Mouse (Mus musculus) embryo, embryonic 10 days (tissue): ENCODE results near the gene Amt.
"Not testable (repeated sequence)": the region's sequence is repeated elsewhere in the genome, so short reads cannot be mapped to it uniquely, and the experiment has no call there.

Experiments used
- DNase-seq: peaks from one replicate; pipeline ENCODE4 v3.0.0-alpha.2; 2015; ENCODE audit warnings: low spot score

The Amt gene

DNA sequence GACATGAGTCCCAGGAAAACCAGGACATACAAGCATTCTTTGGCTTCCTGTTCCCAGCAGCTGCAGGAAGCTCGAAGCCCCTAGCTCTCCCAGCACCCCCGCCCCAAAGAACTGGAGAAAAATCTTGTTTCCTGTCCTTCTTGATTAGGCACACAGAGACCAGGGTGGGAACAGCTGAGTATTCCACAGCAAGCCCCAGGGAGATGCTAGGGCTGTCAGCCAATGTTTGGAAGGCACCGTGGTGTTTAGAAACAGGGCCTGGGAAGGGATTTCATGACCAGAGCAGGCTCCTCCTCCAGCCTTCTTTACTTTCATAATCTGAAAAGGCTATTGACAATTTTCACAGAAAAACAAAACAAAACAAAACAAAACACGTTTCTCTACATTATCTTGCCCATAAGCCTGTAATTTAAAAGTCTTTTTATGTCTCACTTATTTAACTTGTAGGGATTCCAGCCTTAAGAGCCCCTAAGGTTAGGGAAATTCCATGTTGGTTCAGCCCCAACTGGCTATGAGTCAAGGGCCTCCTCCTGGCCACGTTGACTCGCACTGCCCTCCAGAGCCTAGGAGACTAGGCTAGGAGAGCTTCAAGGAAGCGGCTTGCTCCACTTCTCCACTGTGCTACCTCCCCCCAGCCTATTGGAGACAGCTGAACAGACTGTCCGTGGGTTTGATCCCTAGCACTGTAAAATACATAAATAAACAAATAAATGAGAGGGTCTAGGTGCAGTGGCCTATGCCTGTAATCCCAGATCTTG, 16.4 kb upstream of the Amt start:
- DNase-seq, result no peak

DNA sequence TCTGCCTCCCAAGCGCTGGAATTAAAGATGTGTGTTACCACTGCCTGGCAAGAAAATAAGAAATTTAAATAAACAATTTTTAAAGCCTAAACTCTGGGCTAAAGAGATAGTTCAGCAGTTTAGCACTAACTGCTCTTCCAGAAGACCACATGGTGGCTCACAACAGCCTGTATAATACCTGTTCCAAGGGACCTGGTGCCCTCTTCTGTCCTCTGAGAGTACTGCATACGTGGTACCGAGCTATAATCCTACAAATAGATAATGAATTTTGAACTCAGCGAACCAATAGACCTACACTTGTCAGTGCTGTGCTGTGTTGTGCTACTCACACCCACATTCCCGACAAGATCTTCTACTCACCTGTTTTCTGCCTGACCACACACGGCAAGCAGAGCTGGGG, 12.2 kb upstream of the Amt start:
- DNase-seq, result peak; percentile 88

DNA sequence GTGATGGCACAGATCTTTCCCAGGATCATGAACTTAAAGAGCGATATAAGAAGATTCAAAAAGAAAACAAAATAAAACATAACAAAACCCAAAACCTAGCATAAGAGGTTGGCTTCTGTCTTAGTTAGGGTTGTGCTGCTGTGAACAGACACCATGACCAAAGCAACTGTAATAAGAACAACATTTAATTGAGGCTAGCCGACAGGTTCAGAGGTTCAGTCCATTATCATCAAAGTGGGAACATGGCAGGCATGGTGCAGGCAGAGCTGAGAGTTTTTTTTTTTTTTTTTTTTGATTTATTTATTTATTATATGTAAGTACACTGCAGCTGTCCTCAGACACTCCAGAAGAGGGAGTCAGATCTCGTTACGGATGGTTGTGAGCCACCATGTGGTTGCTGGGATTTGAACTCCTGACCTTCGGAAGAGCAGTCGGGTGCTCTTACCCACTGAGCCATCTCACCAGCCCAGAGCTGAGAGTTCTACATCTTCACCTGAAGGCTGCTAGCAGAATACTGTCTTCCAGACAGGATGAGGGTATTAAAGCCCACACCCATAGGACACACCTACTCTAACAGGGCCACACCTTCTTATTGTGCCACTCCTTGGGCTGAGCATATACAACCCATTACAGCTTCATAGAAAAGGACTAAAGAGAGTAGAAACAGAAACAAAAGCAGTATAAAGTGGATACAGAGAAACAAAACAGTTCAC, 9.0 kb upstream of the Amt start:
- not testable (repeated sequence) for DNase-seq

DNA sequence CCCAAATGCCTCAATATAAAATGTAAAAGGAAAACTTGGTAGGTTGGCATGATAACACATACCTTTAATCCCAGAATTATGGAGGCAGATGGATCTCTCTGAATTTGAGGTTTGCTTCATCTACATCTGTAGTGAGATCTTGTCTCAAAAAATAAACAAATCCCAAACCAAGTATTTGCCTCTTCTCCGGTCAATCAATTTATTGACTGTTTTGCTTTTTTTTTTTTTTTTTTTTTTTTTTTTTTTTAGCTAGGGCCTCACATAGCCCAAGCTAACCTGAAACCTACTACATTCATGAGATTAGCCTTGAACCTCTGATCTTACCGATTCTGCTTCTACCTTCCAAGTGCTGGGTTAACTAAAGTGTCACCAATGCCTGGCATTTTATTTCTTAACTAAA, 7.3 kb upstream of the Amt start:
- DNase-seq, result no peak

DNA sequence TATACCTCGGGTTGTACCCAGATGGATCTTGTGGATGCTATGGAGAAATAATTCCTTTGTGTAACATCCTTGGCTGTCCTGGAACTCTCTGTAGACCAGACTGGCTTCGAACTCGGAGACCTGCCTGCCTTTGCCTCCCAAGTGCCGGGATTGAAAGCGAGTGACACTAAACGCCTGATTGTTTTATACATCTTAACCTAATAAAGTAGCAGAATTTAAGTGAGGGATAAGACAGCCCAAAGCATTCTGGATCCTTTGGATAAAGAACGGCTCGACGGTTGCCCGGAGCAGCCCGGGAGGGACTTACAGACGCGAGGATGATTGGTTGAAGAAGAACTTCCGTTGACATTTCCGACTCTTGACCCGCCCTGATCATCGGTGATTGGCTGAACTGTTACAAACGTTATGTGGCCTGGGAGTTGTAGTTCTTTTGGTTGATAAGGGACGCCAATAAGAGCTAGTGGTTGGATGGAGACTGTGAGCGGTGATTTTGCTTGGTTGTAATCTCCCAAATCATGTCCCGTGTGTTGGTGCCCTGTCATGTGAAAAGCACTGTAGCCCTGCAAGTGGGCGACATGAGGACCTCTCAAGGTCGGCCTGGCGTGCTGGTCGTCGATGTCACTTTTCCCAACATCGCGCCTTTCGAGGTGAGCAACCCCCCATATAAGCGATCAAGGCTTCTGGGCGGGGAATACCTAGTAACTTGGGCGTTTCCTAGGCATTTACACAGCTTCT, 6.5 kb upstream of the Amt start, which contains the start of gene Nicn1:
Gene Nicn1 (plus strand): TSS at position 414 of the 735 bp plus-strand sequence.
- peak; percentile 98 for DNase-seq

DNA sequence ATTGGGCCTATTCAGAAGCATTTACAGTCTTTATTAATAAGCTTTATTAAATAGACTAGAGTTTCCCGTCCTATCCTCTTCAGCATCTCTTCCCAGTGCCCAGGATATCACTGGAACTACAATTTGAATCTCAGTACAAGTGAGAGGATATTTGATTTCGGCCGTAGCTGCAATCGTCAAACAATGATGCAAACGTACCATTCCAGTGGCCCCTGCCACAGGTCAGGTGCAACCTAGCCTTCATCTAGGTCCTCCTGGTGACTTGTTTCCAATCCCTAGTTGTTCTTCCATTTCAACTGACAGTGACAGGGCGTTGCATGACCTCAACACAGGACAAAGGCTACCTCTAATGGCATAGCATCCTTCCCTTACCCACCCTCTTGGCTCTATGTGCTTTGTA, 5.9 kb upstream of the Amt start:
- no peak for DNase-seq

DNA sequence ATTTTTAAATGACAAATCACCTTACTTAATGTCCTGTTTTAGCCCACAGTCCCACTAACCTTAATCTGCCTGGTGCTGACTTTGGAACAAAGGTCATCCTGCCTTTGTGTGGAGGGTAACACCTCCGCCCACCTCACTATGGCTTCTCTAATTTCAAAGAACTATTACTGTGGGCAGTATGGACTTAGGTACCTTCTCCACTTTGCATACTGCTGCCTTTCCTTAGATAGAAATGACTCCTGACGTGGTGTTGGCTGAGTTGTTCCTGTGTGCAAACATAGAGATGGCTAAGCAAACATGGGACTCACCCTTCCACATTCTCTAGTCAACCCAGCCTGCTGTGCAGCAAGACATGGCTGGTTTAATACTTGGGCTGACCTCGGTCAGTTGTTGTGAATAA, 5.2 kb downstream of the Amt start:
- no peak for DNase-seq

DNA sequence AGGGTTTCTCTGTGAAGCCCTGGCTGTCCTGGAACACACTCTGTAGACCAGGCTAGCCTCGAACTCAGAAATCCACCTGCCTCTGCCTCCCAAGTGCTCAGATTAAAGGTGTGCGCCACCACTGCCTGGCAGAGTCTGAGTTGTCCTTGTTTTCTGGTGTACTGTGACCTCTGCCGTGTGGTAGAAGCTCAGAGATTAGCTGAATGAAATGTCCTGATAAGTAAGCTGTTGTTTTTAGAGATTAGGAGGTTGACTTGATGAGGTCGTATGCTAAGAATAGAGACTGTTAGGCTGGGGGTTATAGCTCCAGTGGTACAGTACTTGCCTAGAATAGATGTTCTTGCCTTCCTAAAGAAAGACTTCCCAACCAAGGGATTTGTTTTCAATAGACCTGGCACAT, 8.1 kb downstream of the Amt start:
- DNase-seq, result no peak

DNA sequence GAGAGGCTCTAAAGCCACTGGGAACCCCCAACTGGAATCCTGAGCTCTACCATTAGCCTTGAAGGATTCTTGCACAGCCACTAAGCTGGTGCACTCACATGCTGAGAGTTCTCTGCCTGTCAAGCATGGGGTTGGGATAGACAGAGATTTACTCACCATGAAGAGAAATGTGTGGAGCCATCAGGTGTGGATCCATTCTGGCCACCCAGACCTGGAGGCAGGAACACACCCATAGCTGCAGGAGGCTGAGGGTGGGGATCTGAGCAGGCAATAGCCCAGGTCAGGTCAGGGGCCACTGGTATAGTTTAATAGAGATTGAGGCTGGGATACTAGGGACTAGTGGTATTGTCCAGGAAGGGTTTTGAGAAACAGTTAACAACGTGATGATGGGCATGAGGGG, 8.5 kb downstream of the Amt start:
- DNase-seq, result no peak

DNA sequence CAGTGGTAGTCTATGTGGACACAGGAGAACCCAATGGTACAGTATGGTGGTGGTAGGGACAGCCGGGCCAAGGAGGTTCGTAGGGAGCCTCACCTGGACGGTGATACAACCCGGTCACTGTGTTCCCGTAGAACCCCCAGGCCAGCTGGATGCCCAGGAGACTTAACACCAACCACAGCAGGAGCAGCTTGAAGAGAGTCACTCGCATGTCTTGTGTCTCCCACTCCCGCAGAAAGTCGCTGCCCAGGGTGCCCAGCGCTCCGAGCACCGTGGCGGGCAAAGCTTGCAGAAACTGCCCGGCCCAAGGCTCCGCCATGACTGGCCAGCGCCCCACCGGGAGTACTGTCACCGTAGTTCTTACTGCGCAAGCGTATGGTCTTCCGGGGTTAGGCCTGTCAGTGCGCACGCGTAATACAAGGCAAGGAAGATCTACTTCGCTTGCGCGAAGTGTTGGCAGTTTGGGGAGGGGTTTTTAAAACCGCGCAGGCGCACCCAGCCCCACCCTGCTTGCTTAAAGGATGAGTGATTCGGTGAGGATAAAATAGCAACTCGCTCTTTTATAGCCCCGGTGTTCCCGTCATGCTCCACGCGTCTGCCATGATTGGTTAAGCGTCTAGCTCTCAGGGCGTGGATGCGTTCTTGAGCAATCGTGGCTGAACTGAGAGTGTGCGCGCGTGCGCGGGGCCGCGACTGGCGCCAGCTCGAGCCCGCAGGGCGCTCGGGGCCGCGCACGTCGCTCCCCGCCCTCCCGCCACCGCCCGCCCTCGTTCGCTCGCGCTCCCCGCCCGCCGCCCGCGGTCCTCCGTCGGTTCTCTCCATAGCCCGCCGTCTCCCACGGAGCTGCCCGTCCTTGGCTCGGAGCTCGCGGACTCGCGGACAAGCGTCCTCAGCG, 9.2 kb downstream of the Amt start, which contains the start of the genes Rhoa and Tcta:
Gene Rhoa (plus strand): TSS at position 501 of the 892 bp plus-strand sequence.
Gene Tcta (minus strand): TSS at position 532 of the 892 bp plus-strand sequence.
- peak; percentile 99 for DNase-seq

DNA sequence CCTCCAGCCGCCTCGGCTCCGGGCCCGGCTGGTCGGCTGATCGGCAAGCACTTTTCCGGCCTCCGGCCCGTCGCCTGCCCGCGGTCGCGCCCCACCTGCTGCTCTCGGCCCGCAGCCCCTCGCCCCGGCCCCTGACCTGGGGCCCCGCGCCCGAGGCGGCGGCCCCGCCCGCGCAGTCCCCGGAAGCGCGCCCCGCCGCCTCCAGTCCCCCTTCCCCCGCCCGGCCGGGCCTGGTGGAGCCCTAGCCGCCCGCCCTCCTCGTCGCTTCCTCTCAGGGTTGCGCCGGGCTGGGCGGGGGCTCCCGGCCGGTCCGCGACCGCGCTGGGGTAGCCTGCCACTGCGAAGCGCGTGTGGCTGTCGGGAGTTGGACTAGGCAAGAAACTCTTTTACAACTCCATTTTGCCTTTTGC, 9.9 kb downstream of the Amt start:
- DNase-seq, result peak; percentile 84

DNA sequence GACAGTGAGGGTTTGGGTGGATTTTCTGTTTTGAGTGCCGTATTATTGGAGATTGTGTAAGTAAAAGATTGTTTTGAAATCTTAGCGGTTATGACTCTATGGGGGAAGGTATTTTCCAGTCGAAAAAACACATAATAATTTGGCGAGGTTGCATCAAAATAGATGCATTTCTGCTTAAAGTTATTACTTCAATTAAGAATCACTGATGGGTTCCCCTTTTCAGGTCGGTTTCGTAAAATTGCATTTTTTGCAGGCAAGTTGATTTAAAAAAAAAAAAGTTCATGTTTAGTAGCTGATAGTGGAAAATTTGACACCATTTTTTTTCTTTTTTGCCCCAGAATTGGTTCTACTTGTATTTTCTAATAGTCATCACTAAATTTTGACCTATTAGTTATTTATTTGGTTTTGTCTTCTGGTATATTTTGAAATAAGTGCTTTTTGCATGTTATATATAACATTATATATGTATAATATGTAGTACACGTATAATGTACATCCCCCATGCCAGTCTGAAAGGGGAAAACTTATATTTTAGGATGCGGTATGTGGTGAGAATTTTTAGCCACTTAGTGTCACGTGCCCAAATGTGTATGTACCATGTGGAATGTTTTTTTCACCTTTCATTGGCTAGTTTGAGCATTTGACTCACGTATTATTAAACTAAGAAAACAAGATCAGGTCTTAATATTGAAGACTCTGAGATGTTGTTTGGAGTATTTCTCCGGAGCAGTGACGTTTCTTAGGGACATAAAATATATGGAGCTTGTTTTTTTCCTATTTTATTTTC, 10.6 kb downstream of the Amt start:
- no peak for DNase-seq

DNA sequence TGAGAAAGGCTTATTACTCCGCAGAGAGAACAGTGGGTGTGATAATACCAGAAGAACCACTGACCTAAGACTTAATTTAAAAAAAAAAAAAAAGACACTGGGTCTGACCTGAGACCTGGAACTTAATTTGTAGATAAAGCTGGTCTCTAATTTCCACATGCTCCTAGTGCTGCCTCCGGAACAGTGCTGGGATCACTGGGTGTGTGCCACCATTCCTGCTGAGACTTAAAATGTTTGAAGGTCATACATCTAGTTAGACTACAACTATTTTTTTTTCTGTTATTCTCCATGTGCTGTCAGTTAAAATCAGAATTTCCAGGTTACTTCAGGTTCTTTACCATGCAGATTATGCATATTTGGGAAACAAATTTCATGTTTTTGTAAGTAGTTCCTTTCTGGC, 11.5 kb downstream of the Amt start:
- DNase-seq, result no peak

DNA sequence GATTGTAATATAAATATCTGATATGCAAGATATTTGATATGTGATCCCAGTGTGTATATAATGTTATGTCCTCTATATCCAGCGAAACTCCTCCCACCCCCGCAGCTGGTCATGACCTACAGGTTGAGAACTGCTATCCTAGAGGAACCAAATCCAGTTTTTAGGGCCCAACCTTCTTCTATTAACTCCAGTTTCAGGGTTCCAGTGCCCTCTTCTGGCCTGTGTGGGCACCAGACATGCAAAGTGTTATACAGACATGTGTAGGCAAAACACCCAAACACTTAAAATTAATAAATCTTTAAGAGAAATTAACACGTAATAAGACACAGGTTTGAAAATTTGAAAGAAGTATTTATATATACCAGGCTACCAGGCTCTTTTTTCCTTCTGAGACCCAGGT, 20.9 kb downstream of the Amt start:
- DNase-seq, result no peak

DNA sequence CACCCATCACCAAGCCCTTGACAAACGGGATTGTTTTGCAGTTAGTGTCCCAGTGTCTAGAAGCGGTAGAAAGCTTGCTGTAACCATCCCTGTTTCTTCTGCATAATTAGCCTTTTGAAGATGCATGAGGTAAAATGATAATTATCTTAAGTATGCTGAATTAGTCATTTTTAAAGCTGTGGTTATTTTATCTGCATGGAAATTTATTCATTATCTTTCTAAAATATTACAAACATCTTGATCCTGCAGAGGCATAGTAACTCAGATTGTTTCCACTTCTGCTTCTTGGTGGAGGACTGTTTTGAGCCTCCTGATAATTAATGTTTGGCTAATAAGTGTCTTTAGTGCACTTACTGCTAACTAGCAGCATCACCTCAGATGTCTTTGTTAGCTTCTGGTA, 21.8 kb downstream of the Amt start:
- DNase-seq, result no peak

DNA sequence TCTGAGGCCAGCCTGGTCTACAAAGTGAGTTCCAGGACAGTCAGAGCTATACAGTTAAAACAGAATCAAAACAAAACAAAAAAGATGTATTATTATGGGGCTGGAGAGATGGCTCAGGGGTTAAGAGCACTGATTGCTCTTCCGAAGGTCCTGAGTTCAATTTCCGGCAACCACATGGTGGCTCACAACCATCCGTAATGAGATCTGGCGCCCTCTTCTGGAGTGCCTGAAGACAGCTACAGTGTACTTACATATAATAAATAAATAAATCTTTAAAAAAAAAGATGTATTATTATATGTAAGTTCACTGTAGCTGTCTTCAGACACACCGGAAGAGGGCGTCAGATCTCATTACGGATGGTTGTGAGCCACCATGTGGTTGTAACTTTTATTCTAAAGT, 25.4 kb downstream of the Amt start:
- not testable (repeated sequence) for DNase-seq

DNA sequence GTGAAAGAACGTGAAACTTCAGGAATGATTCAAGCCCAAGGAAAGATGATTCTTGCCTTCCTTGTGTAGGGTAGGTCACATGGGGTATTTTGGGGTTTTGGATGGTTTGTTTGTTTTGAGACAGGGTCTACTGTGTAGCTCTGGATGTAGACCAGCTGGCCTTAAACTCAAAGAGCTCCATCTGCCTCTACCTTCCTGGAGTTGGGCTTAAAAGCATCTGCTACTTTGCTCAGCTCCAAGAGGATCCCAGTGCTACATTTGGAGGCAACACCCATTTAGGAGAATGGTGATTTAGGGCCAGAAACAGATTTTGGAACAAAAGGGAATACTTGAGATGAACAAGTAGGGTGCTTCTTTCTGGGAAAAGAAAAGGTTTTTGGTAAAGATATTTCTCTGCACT, 28.1 kb downstream of the Amt start:
- no peak for DNase-seq

DNA sequence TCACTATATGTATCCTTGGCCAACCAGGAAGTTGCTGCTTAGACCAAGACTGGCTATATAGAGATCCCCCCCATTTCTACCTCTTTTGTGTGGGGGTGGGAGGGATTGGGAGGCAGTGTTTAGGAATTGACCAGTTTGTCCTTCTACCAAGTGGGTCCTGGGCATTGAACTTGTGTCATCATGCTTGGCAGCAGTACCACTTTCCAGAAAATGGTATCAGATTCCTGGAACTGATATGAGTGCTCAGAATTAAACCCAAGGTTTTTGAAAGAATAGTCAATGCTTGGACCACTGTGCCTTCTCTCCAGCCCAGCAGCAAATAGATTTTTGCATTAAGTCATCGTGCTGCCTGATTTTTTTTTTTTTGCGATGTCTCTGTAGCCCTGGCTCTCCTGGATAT, 29.2 kb downstream of the Amt start:
- DNase-seq, result no peak

DNA sequence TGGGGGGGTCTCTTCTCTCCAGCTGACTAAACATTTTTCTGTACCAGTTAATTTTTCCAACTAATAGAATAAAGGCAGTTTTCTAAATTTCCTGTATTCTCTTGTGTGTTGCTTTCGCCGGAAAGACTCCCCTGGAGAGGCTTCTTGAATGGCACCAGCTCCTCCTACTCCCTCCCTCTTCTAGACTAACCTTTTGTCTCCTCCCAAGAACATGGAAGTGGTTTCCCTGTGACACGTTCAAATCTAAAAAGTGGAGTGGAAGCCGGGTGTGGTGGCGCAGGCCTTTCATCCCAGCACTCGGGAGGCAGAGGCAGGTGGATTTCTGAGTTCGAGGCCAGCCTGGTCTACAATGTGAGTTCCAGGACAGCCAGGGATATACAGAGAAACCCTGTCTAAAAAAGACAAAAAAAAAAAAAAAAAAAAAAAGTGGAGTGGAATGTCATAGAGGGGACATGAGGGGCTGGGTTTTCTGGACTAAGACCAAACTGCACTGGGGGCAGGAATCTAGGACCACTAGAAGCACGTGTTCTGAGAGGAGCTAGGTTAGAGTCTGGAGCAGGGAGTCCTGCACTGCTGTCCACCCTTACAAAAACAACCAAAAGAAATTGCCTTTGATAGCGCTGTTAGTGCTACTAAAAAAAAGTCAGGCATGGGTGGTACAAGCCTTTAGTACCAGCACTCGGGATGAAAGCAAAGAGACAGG, 41.3 kb downstream of the Amt start:
- DNase-seq, result no peak

DNA sequence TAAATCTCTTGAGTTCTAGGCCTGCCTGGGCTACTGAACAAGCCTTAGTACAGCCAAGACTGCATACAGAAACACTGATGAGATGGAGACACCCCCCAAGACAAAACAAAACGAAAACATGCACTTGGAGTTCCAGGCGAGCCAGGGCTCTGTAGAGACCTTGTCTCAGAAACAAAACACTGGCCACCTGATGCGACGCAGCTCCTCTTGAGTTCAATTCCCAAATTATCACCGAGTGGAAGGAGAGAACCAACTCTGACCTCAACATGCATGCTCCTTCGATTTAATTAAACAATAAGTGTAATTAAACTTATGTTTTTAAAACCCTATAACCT, 41.9 kb downstream of the Amt start:
- peak; percentile 53 for DNase-seq
